Mouse (Mus musculus) cerebellum, adult 2 months (tissue): ENCODE measurements around the gene Rab33a. TPM values are rescaled to one million over a fixed set of nuclear protein-coding genes. Genes with fewer than 3 reads are reported as not detected.

Experiments used
- DNase-seq, 2 experiments: peaks; one replicate each; pipeline ENCODE4 v3.0.0; 2021
- H3K27ac ChIP-seq: fragments of 200-500 bp; 2 replicates; pipeline ENCODE4 v1.5.1; 2012; ENCODE audit warnings: low read length, control low read depth, inconsistent platforms; ENCODE audit not compliant: insufficient read depth
- H3K27me3 ChIP-seq: fragments of 200-500 bp; 2 replicates; pipeline ENCODE4 v1.6.1; 2012; ENCODE audit warnings: inconsistent platforms, mild to moderate bottlenecking, low read length, moderate library complexity; ENCODE audit not compliant: control insufficient read depth, insufficient read depth
- H3K4me1 ChIP-seq: fragments of 200-500 bp; 2 replicates; pipeline ENCODE4 v1.6.1; 2011; ENCODE audit warnings: low read length; ENCODE audit not compliant: control insufficient read depth, insufficient read depth
- H3K4me3 ChIP-seq: fragments of 200-500 bp; replicated peaks from 2 replicates; pipeline ENCODE3; 2011; ENCODE audit warnings: mild to moderate bottlenecking, low read depth, low read length, control low read depth; ENCODE audit not compliant: insufficient read depth
- CTCF ChIP-seq: fragments of 200-500 bp; IDR thresholded peaks from 2 replicates; pipeline ENCODE4 v1.5.1; 2011; ENCODE audit warnings: low read depth, mild to moderate bottlenecking, control low read depth, low read length, moderate library complexity, borderline replicate concordance; ENCODE audit not compliant: insufficient read depth
- POLR2A ChIP-seq: fragments of 200-500 bp; IDR thresholded peaks from 2 replicates; pipeline ENCODE4 v1.6.1; 2011; ENCODE audit warnings: low read length, control low read depth, borderline replicate concordance; ENCODE audit not compliant: insufficient read depth
- WGBS: fragments of 180-500 bp; shearing (Covaris S2); methylation state at CpG from one replicate; pipeline ENCODE4 v1.1.7; 2018; 5-methylcytosine and 5-hydroxymethylcytosine counted together
- polyA plus RNA-seq: library from polyadenylated mRNA; depleted of rRNA; stranded (reverse); fragments of >200 nt; gene quantifications from 2 replicates; pipeline ENCODE4 v1.2.3, GENCODE M21; 2012; rRNA removed

Gene Rab33a
- 52.6 and 55.0 TPM in 2 replicates for polyA plus RNA-seq

- no peaks in the 10 kb centered on the region for H3K27me3 ChIP-seq
- H3K4me1 ChIP-seq: no peaks in the 10 kb centered on the region
- peak within 1 kb of the TSS; percentile 70 for H3K4me3 ChIP-seq
- TF ChIP-seq POLR2A: peak; percentile 61
- no peak for TF ChIP-seq CTCF
- 21% methylated on average over 33 of the region's 33 CpGs for WGBS
- peak within 1 kb of the TSS; percentile 49 for H3K27ac ChIP-seq
- DNase-seq: peak in 1 of 2 experiments; percentile 70
These were observed at the start of gene Rab33a for GRCm38 (mm10) chrX:48518808-48519548. Gene Rab33a (plus strand): TSS chrX:48519285.

- 93% methylated on average over 4 of the region's 4 CpGs for WGBS
- Histone ChIP-seq H3K27me3 (no peaks in the 10 kb centered on the region), H3K4me1 (no peaks in the 10 kb centered on the region), H3K27ac (no peak overlapping the region), H3K4me3 (no peak overlapping the region)
- no peak for DNase-seq
- TF ChIP-seq CTCF (no peak), POLR2A (no peak)
These were observed 38.0 kb upstream of the Rab33a start for GRCm38 (mm10) chrX:48481095-48481494.

DNA sequence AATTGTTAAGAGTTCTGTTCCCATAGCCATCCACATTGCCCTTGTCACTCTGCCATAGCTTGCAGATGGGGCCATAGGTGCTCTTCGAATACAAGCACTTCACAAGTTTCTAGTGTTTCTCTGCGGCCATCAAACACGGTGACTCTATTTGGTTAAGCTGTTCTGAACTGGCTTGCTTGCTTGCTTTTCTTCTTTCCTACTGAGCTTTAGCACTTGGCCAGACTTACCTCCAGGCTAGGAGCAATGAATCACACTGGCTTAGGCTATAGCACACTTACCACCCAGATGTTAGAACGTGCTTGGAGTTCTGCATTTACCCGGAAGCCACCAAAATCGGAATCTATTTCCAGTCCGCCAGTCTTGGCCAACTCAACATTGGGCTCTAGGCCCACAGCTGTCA lies 37.4 kb upstream of the Rab33a start:
- no peaks in the 10 kb centered on the region for H3K27me3 ChIP-seq
- WGBS: 85% methylated on average over 7 of the region's 7 CpGs
- H3K4me3 ChIP-seq: no peak overlapping the region
- TF ChIP-seq CTCF (no peak), POLR2A (no peak)
- no peak for DNase-seq
- no peaks in the 10 kb centered on the region for H3K4me1 ChIP-seq
- H3K27ac ChIP-seq: no peak overlapping the region

- no peaks in the 10 kb centered on the region for H3K27me3 ChIP-seq
- H3K4me1 ChIP-seq: no peaks in the 10 kb centered on the region
- DNase-seq: no peak
- 92% methylated on average over 8 of the region's 8 CpGs for WGBS
- no peak overlapping the region for H3K27ac ChIP-seq
- no peak for TF ChIP-seq CTCF
- no peak for TF ChIP-seq POLR2A
- H3K4me3 ChIP-seq: no peak overlapping the region
These were observed 25.3 kb upstream of the Rab33a start for GRCm38 (mm10) chrX:48493763-48494162.

DNA sequence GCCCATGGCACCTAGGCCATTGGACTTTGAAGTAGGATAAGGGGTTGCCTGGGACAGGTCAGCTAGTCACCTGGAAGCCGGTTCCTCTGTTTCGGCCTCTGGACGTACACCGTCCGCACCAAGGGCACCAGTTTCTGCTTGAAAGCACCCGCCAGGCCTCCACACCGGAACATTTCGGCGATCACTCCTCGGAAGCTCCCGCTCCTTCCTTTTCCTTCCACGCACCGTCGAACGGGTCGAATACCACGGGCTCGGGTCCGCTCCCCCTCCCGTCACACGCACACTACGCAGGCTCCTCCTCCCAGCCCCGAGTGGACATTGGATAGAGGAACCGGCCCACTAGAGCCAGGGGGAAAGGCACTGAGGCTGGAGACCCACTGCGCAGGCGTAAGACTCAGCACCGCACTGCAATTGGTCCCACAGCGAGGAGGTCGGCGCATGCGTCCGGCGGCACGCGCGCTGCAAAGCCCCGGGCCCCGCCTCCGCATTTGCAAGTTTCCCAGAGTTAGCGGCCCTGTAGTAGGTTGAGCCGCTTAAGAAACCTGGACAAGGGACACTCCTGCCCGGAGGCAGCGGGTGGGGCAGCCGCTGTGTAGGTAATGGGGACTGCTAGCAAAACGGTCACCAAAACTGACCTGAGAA lies 5.8 kb upstream of the Rab33a start, which contains the start of gene Aifm1:
Aifm1 (minus strand) TSS at position 398 of the 642 bp plus-strand sequence.
- DNase-seq: peak; percentile 89 to 94
- WGBS: 8% methylated on average over 45 of the region's 45 CpGs
- Histone ChIP-seq H3K4me1 (peaks cover 2% of the 10 kb centered on the region; the same call in 1 of the 2 replicates), H3K27ac (peak within 1 kb of the TSS; percentile 34; the same call in 1 of the 2 replicates), H3K4me3 (peak within 1 kb of the TSS; percentile 93), H3K27me3 (no peaks in the 10 kb centered on the region)
- TF ChIP-seq CTCF (no peak), POLR2A (peak; percentile 56)

- Histone ChIP-seq H3K4me3 (peak overlapping the region; percentile 79), H3K27ac (no peak overlapping the region), H3K4me1 (peaks cover 2% of the 10 kb centered on the region; the same call in 1 of the 2 replicates), H3K27me3 (no peaks in the 10 kb centered on the region)
- WGBS: 6% methylated on average over 13 of the region's 13 CpGs
- no peak for DNase-seq
- TF ChIP-seq POLR2A: no peak
- TF ChIP-seq CTCF: no peak
These were observed 5.3 kb upstream of the Rab33a start for GRCm38 (mm10) chrX:48513824-48514223.

DNA sequence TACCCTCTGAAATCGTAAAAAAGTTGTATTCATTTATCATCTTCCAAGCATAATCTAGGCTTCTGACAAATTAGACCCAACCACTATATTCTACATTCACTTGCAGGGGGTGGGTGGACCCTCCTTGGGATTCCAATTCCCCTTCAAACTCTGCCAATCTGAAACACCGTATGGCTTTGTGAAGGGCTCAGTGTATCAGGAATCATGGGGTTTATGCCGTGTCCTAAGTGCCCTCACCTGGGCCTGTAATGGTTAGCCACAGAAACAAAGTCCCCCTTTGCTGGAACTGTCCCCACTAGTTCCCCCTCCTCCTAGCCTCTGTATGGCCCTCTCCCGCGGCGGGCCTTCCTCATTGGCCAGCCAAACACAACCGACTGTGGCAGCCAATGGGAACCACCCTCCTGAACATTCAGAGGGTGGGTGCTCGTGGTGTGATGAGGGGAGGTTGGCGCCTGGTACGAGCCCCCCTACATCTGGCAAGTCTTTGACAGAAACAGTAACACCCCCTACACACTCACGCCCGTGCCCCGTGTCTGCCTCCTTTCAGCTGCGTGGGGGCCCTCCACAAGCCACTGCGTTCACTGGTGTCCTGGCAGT lies 776 bp upstream of the Rab33a start:
- Histone ChIP-seq H3K4me3 (peak overlapping the region; percentile 70), H3K27ac (peak overlapping the region; percentile 49), H3K4me1 (no peaks in the 10 kb centered on the region), H3K27me3 (no peaks in the 10 kb centered on the region)
- TF ChIP-seq POLR2A: peak; percentile 19; the same call in 1 of the 2 replicates
- TF ChIP-seq CTCF: no peak
- 9% methylated on average over 15 of the region's 15 CpGs for WGBS
- peak; percentile 35 to 54 for DNase-seq
